Mouse (Mus musculus) Patski (cell line): ENCODE results near the gene Acacb. TPM values are rescaled to one million over a fixed set of nuclear protein-coding genes. Genes with fewer than 3 reads are reported as not detected.

Experiments
- ATAC-seq: fragments of 100-300 bp; one replicate; pipeline ENCODE4 v1.8.0; 2021
- CTCF ChIA-PET: fragments of 350-600 bp; sonication (Branson Sonifier 250); formaldehyde crosslinking; loops from one replicate; lab custom pipeline; 2022; ENCODE audit warnings: inconsistent platforms; lab: Charles Lee
- POLR2A ChIA-PET: fragments of 350-600 bp; sonication (Branson Sonifier 250); formaldehyde crosslinking; loops from one replicate; lab custom pipeline; 2022; ENCODE audit warnings: antibody characterized with exemption, inconsistent platforms; lab: Charles Lee
- DNase-seq: peaks from one replicate; pipeline ENCODE4 v3.0.0-alpha.2; 2011; ENCODE audit warnings: low read depth, low spot score
- H3K27me3 ChIP-seq: fragments of 371-371 bp; one replicate; pipeline ENCODE4 v1.5.1; 2021
- CTCF ChIP-seq: fragments of 100-300 bp; IDR thresholded peaks from one replicate; pipeline ENCODE4 v1.5.1; 2021
- in situ Hi-C: fragments of 300-500 bp; cut with MboI; formaldehyde crosslinking; loops from 3 replicates; pipeline ENCODE4 v1.11.1; 2018; ENCODE audit warnings: low pct_unique_long_range_greater_than_20kb, mixed read lengths
- polyA plus RNA-seq: library from polyadenylated mRNA; unstranded; gene quantifications from one replicate; pipeline ENCODE4 v1.2.3, GENCODE M21; 2021

The Acacb gene
- polyA plus RNA-seq, 1 experiment from 2014 or later = 13.4 TPM

DNA sequence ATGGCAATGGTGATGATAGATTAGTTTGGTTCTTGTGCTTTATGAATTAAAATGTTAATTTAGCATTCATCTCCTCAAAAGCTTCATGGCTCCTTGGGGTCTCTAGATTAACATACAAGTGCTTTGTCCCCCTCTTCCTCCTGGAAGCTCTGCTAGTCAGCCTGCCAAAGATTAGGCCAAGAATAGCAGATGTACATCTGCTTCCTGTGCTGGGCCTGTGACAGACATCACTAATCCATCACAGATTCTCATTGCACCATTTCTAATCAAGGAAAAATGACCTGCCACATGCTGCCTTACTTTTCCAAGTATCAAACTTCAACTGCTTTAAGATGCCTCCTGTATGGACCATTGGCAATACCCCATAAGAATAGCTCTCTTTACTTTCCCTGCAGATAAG lies 115.2 kb downstream of the Acacb start:
- ChIA-PET CTCF (no interaction called here), POLR2A (no interaction called here)
- in situ Hi-C loops = no loop called here
- TF ChIP-seq CTCF = no peak
- no peak for DNase-seq
- H3K27me3 ChIP-seq = peaks cover 7% of the 10 kb centered on the region
- no peak for ATAC-seq

DNA sequence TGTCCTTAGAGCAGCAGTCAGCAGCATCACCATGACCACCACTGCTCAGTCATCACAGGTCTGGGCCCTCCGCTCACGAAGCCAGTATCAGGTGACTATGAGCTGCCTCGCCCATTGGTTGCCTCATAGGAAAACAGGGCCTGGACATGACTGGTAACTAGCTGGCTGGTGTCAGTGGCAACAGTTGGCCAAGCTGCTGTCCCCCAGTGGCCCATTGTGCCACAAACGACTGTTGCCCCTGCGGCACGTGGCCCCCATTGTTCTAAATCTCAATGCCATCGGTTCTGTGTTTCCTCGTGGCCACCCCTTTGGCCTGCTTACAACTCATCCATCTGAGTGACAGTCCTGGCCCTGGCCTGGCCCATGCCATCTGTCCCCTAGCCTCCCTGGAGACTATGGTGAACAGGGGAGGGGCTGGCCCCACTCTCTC lies 117.7 kb downstream of the Acacb start:
- H3K27me3 ChIP-seq = peaks cover 12% of the 10 kb centered on the region
- in situ Hi-C loops = no loop called here
- CTCF ChIA-PET = no interaction called here
- POLR2A ChIA-PET = no interaction called here
- TF ChIP-seq CTCF = no peak
- DNase-seq (no peak), ATAC-seq (no peak)

DNA sequence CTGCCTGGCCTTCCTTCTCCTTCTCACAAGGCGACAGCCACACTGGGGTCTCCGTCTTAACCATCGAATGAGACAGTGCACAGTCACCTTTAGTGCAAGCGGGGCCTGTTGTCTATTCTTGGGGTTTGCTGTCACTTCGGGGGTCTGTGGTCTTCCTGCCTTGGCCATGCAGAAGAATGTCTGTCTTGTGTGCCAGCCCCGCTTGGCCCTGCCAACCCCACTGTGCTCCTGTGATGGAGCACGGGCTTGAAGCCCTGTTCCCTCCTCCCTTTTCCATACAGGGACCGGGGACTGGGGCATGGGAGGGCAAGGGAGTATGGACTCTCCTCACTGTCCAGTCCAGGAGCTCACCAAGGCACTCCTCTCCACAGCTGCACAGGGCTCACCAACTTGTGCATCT lies 118.5 kb downstream of the Acacb start:
- CTCF ChIA-PET = no interaction called here
- H3K27me3 ChIP-seq = peaks cover 12% of the 10 kb centered on the region
- POLR2A ChIA-PET = no interaction called here
- ATAC-seq = no peak
- in situ Hi-C loops = no loop called here
- DNase-seq = no peak
- TF ChIP-seq CTCF = no peak

DNA sequence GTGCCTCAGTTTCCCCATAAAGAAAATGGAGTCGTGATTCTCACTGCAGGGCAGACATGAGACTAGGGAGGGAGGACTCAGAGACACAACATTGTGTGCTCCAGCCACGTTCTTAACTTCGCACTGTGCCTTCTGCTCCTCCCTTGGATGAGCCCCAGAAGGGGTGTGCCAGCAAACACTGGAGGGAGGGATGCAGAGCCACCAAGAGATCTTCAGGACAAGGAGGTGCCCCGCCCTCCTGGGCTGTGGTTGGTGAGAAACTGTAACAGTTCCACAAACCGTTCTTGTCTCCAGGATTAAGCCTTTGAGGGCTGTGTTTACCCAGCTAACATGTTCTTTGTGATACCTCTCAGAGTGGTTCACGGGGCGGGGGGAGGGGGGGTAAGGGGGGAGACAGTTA lies 122.3 kb downstream of the Acacb start:
- no peak for DNase-seq
- peaks cover 24% of the 10 kb centered on the region for H3K27me3 ChIP-seq
- CTCF ChIA-PET = no interaction called here
- TF ChIP-seq CTCF = no peak
- POLR2A ChIA-PET = no interaction called here
- ATAC-seq = no peak
- in situ Hi-C loops = no loop called here

DNA sequence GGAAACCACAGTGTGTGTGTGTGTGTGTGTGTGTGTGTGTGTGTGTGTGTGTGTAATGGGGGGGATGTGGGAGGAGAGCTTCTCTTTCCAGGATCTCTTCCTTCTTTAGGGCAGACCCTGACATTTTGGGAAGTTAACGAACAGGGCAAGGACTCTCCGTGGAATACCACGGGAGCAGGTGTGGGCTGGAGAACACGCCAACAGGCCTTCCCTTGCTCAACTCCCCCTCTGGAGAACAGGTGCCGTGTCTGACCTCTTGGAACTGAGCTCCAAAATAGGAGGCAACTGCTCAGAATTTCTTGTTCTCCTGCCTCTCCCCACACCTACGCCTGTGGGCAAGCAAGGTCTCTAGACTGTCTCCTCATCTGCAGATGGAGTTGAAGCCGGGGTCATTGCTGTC lies 123.2 kb downstream of the Acacb start:
- ChIA-PET POLR2A (interaction anchor here (0.6 to 0.7 kb wide), 2 partner anchors 151 to 163 kb away, joined by 3 read pairs; no protein-coding TSS in a partner anchor), CTCF (interaction anchor here (0.9 kb wide), 1 partner anchor 39 kb away, joined by 3 read pairs; no protein-coding TSS in a partner anchor)
- no peak for TF ChIP-seq CTCF
- ATAC-seq = no peak
- in situ Hi-C loops = no loop called here
- no peak for DNase-seq
- peaks cover 32% of the 10 kb centered on the region for H3K27me3 ChIP-seq

DNA sequence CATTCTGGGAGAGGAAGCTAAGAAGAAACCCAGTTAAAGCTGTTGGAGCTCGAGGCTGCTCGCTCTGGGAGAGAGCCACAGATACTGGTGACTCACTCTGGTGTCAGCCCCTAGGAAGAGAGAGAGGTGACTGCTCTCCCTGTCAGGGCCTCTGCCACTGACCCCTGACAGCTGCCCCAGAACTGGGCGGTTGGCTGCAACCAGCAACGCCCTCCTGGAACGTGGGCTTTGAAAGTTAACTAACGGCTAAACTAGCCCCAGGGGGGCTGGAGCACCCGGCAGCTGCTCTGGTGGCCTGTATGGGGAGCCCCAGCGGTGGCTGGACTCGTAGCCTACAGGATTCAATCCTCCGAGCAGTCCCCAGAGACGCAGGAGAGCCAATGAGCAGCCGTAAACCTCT lies 123.6 kb downstream of the Acacb start:
- in situ Hi-C loops = no loop called here
- H3K27me3 ChIP-seq = peaks cover 34% of the 10 kb centered on the region
- peak; percentile 10 for DNase-seq
- POLR2A ChIA-PET = interaction anchor here (0.7 kb wide), 1 partner anchor 151 kb away, joined by 3 read pairs; no protein-coding TSS in a partner anchor
- ATAC-seq = peak; percentile 55
- TF ChIP-seq CTCF = no peak
- CTCF ChIA-PET = interaction anchor here (0.9 kb wide), 1 partner anchor 39 kb away, joined by 3 read pairs; no protein-coding TSS in a partner anchor

DNA sequence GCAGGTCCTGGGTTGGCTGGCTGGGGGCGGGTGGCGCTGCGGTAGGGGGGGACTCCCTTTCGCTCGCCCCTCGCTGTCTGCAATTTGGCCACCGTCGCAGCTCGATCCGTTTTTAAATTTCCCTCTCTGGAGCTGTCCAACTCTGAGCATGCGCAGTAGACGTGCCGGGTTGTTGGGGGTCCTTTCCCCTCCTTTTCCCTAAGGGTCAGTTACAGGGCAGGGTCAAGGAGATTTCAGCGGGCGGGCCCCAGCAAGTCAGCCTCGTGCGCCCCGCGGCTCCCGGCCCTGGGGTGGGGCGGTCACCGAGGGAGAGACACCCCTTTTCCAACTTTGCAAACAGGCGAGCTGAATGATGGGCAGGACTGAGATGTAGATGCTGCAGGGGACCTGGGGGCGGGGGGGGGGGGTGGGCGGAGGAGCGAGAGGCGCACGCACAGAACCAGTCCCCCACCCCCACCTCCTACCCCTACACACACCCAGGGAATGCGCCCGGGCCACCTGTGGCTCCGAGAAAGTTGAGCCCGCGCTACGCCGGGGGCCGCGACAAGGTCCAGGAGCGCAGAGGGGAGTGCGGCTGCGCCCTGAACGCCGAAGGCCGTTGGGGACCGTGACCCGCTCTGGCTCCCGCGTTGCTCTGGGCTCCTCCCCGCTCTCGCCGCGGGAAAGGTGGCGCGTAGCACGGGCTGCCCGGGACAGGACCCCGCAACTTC lies 127.5 kb downstream of the Acacb start, which contains the start of gene Foxn4:
Foxn4 (minus strand) TSS at position 115 of the 710 bp plus-strand sequence.
- ATAC-seq = no peak
- in situ Hi-C loops = no loop called here
- CTCF ChIA-PET = no interaction called here
- DNase-seq = no peak
- POLR2A ChIA-PET = no interaction called here
- TF ChIP-seq CTCF = no peak
- peaks cover 51% of the 10 kb centered on the region for H3K27me3 ChIP-seq

DNA sequence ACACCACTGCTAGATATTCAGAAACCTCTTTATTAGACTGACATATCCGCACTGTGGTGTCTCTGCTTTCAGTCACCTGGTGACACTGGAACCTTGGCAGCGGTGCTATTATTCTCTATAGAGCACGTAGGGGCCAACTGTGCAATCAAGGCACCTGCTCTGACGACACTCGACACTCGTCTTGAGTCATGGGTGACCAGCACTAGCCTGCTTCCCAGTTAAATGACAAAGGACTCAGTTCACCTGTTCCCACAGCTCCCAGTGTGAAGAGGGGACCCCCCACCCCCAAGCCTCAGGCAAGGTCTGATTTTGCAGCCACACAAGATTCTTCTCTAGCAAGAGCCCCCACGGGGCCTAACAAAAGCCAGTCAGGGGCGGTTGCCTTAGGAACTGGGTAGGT lies 129.0 kb downstream of the Acacb start:
- TF ChIP-seq CTCF = no peak
- DNase-seq (no peak), ATAC-seq (no peak)
- peaks cover 63% of the 10 kb centered on the region for H3K27me3 ChIP-seq
- in situ Hi-C loops = no loop called here
- ChIA-PET POLR2A (no interaction called here), CTCF (no interaction called here)

DNA sequence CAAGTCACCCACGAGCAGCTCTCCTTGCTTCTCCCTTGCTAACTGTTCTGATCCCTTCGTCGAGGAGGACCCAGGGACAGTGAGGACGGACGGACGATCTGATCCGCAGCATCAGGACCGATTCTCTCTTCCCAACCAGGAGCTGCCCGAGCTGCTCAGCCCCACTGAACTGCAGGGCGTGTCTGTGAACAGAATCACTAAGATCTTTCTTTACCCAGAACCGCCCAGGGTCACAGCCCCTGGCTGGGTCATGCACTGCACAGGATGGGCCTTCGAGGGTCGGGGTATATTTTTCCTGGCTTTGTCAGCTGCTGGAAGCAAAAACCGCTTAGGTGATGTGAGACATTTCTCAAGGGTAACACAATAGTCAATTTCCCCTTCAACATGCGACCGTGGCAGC lies 129.7 kb downstream of the Acacb start:
- ATAC-seq (no peak), DNase-seq (no peak)
- ChIA-PET POLR2A (no interaction called here), CTCF (no interaction called here)
- in situ Hi-C loops = no loop called here
- H3K27me3 ChIP-seq = peaks cover 67% of the 10 kb centered on the region
- TF ChIP-seq CTCF = no peak

DNA sequence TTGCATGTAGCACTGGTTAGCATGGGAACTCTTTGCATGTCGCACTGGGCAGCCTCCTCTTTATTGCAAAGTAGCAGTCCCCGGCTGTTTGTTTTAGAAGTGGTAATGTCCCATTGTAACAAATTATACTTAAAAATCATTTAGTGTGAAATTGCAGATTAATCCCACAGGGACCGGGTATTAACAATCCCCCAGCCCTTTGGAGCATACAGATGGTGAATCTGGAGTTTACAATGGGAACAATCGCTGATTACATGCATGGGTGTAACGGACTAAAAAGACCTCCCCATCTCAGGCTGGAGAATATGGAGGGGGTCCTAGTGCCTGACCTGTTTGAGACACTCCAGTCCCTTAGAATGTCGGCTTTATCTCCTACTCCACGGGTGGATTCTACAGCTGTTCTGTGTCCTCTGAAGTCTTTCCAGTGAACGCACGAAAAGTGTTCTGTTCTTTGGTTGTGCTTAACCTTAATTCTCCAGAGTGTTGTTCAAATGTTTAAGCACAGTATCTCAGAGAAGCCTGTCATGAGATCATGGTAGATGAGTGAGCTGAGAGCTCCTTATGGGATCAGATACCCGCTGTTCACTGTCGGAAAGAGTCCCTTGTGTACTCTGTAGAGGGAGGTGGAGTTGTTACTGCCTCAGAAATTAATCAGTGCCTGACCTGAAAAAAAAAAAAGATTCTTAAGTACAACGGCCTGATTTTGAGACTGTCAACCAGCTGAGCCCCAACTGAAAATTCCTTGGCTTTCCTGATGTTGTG lies 133.2 kb downstream of the Acacb start:
- peaks cover 52% of the 10 kb centered on the region for H3K27me3 ChIP-seq
- ChIA-PET POLR2A (interaction anchor here (0.6 kb wide), 1 partner anchor 23 kb away, joined by 3 read pairs; no protein-coding TSS in a partner anchor), CTCF (no interaction called here)
- ATAC-seq = no peak
- no peak for TF ChIP-seq CTCF
- in situ Hi-C loops = no loop called here
- no peak for DNase-seq

DNA sequence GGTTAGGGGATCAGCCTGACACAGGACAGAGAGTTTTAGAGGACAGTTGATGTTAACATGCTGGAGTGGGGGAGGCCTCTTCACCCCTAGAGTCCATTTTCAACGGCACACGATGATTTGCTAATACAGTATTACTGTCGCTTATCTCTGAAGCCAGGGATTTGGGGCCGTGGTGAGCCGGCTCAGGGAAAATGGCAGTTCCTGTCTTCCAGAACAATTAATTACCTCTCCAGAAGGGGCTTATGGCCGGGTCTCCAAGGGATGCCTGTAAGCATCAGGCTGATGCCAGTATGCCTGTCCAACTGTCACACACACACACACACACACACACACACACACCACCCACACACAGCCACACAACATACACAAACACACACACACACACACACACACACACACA lies 136.0 kb downstream of the Acacb start:
- CTCF ChIA-PET = no interaction called here
- no peak for TF ChIP-seq CTCF
- in situ Hi-C loops = no loop called here
- ATAC-seq = no peak
- no peak for DNase-seq
- H3K27me3 ChIP-seq = peaks cover 37% of the 10 kb centered on the region
- POLR2A ChIA-PET = interaction anchor here (0.7 kb wide), 1 partner anchor 556 kb away, joined by 6 read pairs; no protein-coding TSS in a partner anchor
